Mouse (Mus musculus): Measurements from ENCODE around the gene Foxe3. TPM values are rescaled to one million over a fixed set of nuclear protein-coding genes. Genes with fewer than 3 reads are reported as not detected.

Foxe3 gene
- polyA plus RNA-seq, 1 experiment from 2014 or later = not detected

- Histone ChIP-seq H3K36me3 (no peaks in the 10 kb centered on the region), H3K4me2 (peak overlapping the region; percentile 60), H3K9ac (peak overlapping the region; percentile 32; the same call in 1 of the 2 replicates), H3K4me1 (peaks cover 13% of the 10 kb centered on the region), H3K9me3 (no peaks in the 10 kb centered on the region), H3K4me3 (peak overlapping the region; percentile 37), H3K27me3 (peaks cover 100% of the 10 kb centered on the region), H3K27ac (peak overlapping the region; percentile 39; the same call in 1 of the 2 replicates)
- ATAC-seq (ENCODE audit: insufficient number of reproducible peaks, insufficient read depth, low FRiP score, low TSS enrichment, low read depth) = no peak
- WGBS = under 1% methylated on average over 39 of the region's 39 CpGs
These were observed 23.0 kb downstream of the Foxe3 start for GRCm38 (mm10) chr4:114902641-114903421.

GRCm38 (mm10) chr4:114901643-114902351, 24.0 kb downstream of the Foxe3 start:
- H3K27ac ChIP-seq = no peak overlapping the region
- ATAC-seq (ENCODE audit: insufficient number of reproducible peaks, insufficient read depth, low FRiP score, low TSS enrichment, low read depth) = peak; percentile 65
- H3K36me3 ChIP-seq = no peaks in the 10 kb centered on the region
- H3K9me3 ChIP-seq = no peaks in the 10 kb centered on the region
- H3K4me2 ChIP-seq = peak overlapping the region; percentile 60
- peak overlapping the region; percentile 32; the same call in 1 of the 2 replicates for H3K9ac ChIP-seq
- peaks cover 6% of the 10 kb centered on the region; the same call in 1 of the 2 replicates for H3K4me1 ChIP-seq
- H3K4me3 ChIP-seq = peak overlapping the region; percentile 37
- H3K27me3 ChIP-seq = peaks cover 100% of the 10 kb centered on the region
- under 1% methylated on average over 42 of the region's 42 CpGs for WGBS

GRCm38 (mm10) chr4:114900866-114901642, 24.8 kb downstream of the Foxe3 start:
- Histone ChIP-seq H3K9me3 (no peaks in the 10 kb centered on the region), H3K27ac (no peak overlapping the region), H3K27me3 (peaks cover 99% of the 10 kb centered on the region), H3K36me3 (no peaks in the 10 kb centered on the region), H3K4me3 (peak overlapping the region; percentile 37), H3K4me1 (peaks cover 6% of the 10 kb centered on the region; the same call in 1 of the 2 replicates), H3K9ac (0 out of 2 replicates have a peak overlapping the region, but pooled peaks have one; percentile 32), H3K4me2 (peak overlapping the region; percentile 60)
- WGBS = 3% methylated on average over 33 of the region's 33 CpGs
- ATAC-seq (ENCODE audit: insufficient number of reproducible peaks, insufficient read depth, low FRiP score, low TSS enrichment, low read depth) = no peak

- H3K27me3 ChIP-seq = peaks cover 97% of the 10 kb centered on the region
- no peak overlapping the region for H3K27ac ChIP-seq
- H3K4me2 ChIP-seq = no peak overlapping the region
- 7% methylated on average over 3 of the region's 3 CpGs for WGBS
- no peak overlapping the region for H3K4me3 ChIP-seq
- no peaks in the 10 kb centered on the region for H3K36me3 ChIP-seq
- H3K4me1 ChIP-seq = peaks cover 6% of the 10 kb centered on the region; the same call in 1 of the 2 replicates
- no peak for ATAC-seq (ENCODE audit: insufficient number of reproducible peaks, insufficient read depth, low FRiP score, low TSS enrichment, low read depth)
- no peaks in the 10 kb centered on the region for H3K9me3 ChIP-seq
- no peak overlapping the region for H3K9ac ChIP-seq
These were observed 25.9 kb downstream of the Foxe3 start for GRCm38 (mm10) chr4:114899885-114900284.

- H3K4me3 ChIP-seq = no peak overlapping the region
- H3K9me3 ChIP-seq = no peaks in the 10 kb centered on the region; the same call in 1 of the 2 replicates
- H3K27me3 ChIP-seq = peaks cover 80% of the 10 kb centered on the region
- WGBS = 5% methylated on average over 4 of the region's 4 CpGs
- H3K4me1 ChIP-seq = peaks cover 5% of the 10 kb centered on the region; the same call in 1 of the 2 replicates
- no peak overlapping the region for H3K4me2 ChIP-seq
- H3K9ac ChIP-seq = no peak overlapping the region
- H3K27ac ChIP-seq = no peak overlapping the region
- ATAC-seq (ENCODE audit: insufficient number of reproducible peaks, insufficient read depth, low FRiP score, low TSS enrichment, low read depth) = no peak
- no peaks in the 10 kb centered on the region for H3K36me3 ChIP-seq
These were observed 28.0 kb downstream of the Foxe3 start for GRCm38 (mm10) chr4:114897853-114898252.

GRCm38 (mm10) chr4:114882232-114882631, 43.6 kb downstream of the Foxe3 start:
- Histone ChIP-seq H3K27me3 (peaks cover 13% of the 10 kb centered on the region), H3K4me2 (no peak overlapping the region), H3K27ac (no peak overlapping the region), H3K4me3 (no peak overlapping the region), H3K9me3 (no peaks in the 10 kb centered on the region), H3K9ac (no peak overlapping the region), H3K36me3 (no peaks in the 10 kb centered on the region), H3K4me1 (no peaks in the 10 kb centered on the region)
- WGBS = 90% methylated on average over 1 of the region's 1 CpGs
- ATAC-seq (ENCODE audit: insufficient number of reproducible peaks, insufficient read depth, low FRiP score, low TSS enrichment, low read depth) = no peak

GRCm38 (mm10) chr4:114876441-114876972, 49.3 kb downstream of the Foxe3 start:
- WGBS = 12% methylated on average over 8 of the region's 8 CpGs

More at GRCm38 (mm10) chr4:114876441-114876972, 49.3 kb downstream of the Foxe3 start:
- H3K9ac ChIP-seq = no peak overlapping the region
- no peaks in the 10 kb centered on the region for H3K36me3 ChIP-seq
- H3K4me1 ChIP-seq = peaks cover 9% of the 10 kb centered on the region
- peaks cover 16% of the 10 kb centered on the region for H3K27me3 ChIP-seq
- no peak overlapping the region for H3K4me2 ChIP-seq
- ATAC-seq (ENCODE audit: insufficient number of reproducible peaks, insufficient read depth, low FRiP score, low TSS enrichment, low read depth) = no peak
- H3K9me3 ChIP-seq = no peaks in the 10 kb centered on the region
- no peak overlapping the region for H3K4me3 ChIP-seq
- no peak overlapping the region for H3K27ac ChIP-seq

Other genes starting within 250 kb of the Foxe3 start
- not detected in 2 replicates for gene Gm12830, start 104.3 kb downstream of the Foxe3 start, polyA plus RNA-seq (2015; fragmentation: Nextera tagmentation; extraction: Ambion mirVana)
- gene Foxd2, start 17.1 kb downstream of the Foxe3 start, polyA plus RNA-seq (2015; fragmentation: Nextera tagmentation; extraction: Ambion mirVana) = 1.8 and 2.0 TPM in 2 replicates
- 99.5 and 103 TPM in 2 replicates for gene Cmpk1, start 61.2 kb upstream of the Foxe3 start, polyA plus RNA-seq (2015; fragmentation: Nextera tagmentation; extraction: Ambion mirVana)
- gene Stil, start 74.1 kb upstream of the Foxe3 start, polyA plus RNA-seq (2015; fragmentation: Nextera tagmentation; extraction: Ambion mirVana) = 12.4 and 12.5 TPM in 2 replicates
- 1.4 and 1.7 TPM in 2 replicates for gene Tal1, start 130.4 kb upstream of the Foxe3 start, polyA plus RNA-seq (2015; fragmentation: Nextera tagmentation; extraction: Ambion mirVana)
- gene Pdzk1ip1, start 162.7 kb upstream of the Foxe3 start, polyA plus RNA-seq (2015; fragmentation: Nextera tagmentation; extraction: Ambion mirVana) = 8.7 and 12.3 TPM in 2 replicates
- 0.08 and 0.15 TPM in 2 replicates for gene Cyp4x1, start 208.3 kb upstream of the Foxe3 start, polyA plus RNA-seq (2015; fragmentation: Nextera tagmentation; extraction: Ambion mirVana)

Data from embryonic facial prominence, embryonic 13.5 days (tissue).